Mouse (Mus musculus): Measurements from ENCODE around the gene Stxbp4. TPM values are rescaled to one million over a fixed set of nuclear protein-coding genes. Genes with fewer than 3 reads are reported as not detected.

The Stxbp4 gene
- polyA plus RNA-seq, 1 experiment from 2014 or later, result 22.1 TPM

GRCm38 (mm10) chr11:90666916-90667315, 29.0 kb upstream of the Stxbp4 start:
- Histone ChIP-seq H3K9ac (no peak overlapping the region), H3K4me3 (no peak overlapping the region), H3K9me3 (no peaks in the 10 kb centered on the region), H3K27me3 (no peaks in the 10 kb centered on the region), H3K4me2 (no peak overlapping the region), H3K36me3 (peaks cover 5% of the 10 kb centered on the region; the same call in 1 of the 2 replicates), H3K4me1 (peaks cover 38% of the 10 kb centered on the region), H3K27ac (no peak overlapping the region)
- whole genome bisulfite sequencing, result 80% methylated on average over 4 of the region's 4 CpGs
- ATAC-seq (ENCODE audit: insufficient number of reproducible peaks, low FRiP score, low TSS enrichment, low read depth), result no peak

DNA sequence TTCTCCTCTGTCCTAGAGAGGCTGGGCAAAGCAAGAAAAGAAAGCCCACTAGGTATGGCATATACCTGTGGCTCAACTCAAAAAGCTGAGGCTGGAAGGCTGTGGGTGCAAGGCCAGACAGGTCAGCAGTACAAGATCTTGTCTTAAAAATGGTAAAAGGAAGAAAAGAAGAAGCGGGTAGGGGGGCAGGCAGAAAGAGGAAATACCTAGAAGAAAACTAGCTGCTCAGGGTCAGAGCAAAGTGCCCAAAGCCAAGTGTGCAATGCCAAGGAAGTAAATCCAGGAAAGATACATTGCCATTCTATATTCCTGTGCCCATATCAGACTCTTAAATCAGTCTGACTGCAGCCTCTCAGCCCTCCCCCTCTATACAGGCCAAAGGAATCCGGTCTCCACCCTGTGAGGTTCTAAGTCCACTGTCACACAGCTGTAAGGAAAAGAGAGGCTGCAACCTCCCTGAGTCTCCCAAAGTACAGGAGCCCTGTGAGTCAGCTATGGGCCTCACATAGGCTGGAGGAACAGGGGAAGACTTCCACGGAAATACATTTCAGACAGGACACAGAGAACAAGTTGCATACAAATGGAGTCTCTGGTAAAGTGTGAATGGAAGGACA, 28.4 kb upstream of the Stxbp4 start:
- H3K4me2 ChIP-seq, result no peak overlapping the region
- peaks cover 5% of the 10 kb centered on the region; the same call in 1 of the 2 replicates for H3K36me3 ChIP-seq
- H3K27me3 ChIP-seq, result no peaks in the 10 kb centered on the region
- ATAC-seq (ENCODE audit: insufficient number of reproducible peaks, low FRiP score, low TSS enrichment, low read depth), result no peak
- H3K27ac ChIP-seq, result peak overlapping the region; percentile 84
- no peak overlapping the region for H3K9ac ChIP-seq
- H3K4me1 ChIP-seq, result peaks cover 38% of the 10 kb centered on the region
- no peaks in the 10 kb centered on the region for H3K9me3 ChIP-seq
- no peak overlapping the region for H3K4me3 ChIP-seq
- WGBS, result 49% methylated on average over 3 of the region's 3 CpGs

GRCm38 (mm10) chr11:90665161-90665560, 27.3 kb upstream of the Stxbp4 start:
- H3K27me3 ChIP-seq, result no peaks in the 10 kb centered on the region
- H3K27ac ChIP-seq, result peak overlapping the region; percentile 84
- no peak overlapping the region for H3K9ac ChIP-seq
- 3% methylated on average over 6 of the region's 6 CpGs for WGBS
- peak overlapping the region; percentile 17; the same call in 1 of the 2 replicates for H3K4me2 ChIP-seq
- H3K36me3 ChIP-seq, result peaks cover 7% of the 10 kb centered on the region
- peak; percentile 87; the same call in 1 of the 2 replicates for ATAC-seq (ENCODE audit: insufficient number of reproducible peaks, low FRiP score, low TSS enrichment, low read depth)
- no peak overlapping the region for H3K4me3 ChIP-seq
- H3K4me1 ChIP-seq, result peaks cover 38% of the 10 kb centered on the region
- H3K9me3 ChIP-seq, result no peaks in the 10 kb centered on the region

DNA sequence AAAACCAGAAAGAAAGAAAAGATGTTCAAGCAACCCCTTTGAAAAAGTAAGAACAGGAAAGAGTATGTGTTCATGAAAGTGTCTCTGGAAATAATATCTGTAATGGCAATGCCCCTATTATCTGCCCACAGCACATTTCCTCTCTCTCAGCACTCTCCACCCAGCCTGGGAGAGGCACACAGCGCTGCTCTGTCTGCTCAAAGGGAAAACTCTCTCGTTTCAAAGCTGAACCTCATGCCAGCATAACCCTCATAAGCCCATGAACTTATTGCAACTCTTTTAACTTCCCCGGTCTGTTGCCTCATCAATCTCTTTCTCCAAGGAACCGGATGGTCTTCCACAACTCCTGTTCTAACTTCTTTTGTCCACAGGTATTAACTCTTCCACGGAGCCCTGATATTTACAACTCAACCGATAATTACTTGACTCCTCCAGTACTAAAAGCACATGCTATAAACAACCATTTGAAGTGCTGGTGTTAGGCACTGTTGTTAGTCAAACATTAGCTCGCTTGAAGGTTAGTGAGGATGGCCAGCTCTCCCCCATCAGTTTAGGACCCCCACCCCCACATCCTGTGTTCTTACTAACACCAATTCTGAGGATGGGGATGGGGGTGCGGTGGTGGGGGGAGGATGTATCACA, 26.6 kb upstream of the Stxbp4 start:
- Histone ChIP-seq H3K27ac (peak overlapping the region; percentile 84), H3K9ac (no peak overlapping the region), H3K4me2 (peak overlapping the region; percentile 3; the same call in 1 of the 2 replicates), H3K4me1 (peaks cover 38% of the 10 kb centered on the region), H3K4me3 (no peak overlapping the region), H3K36me3 (peaks cover 3% of the 10 kb centered on the region; the same call in 1 of the 2 replicates), H3K27me3 (no peaks in the 10 kb centered on the region), H3K9me3 (no peaks in the 10 kb centered on the region)
- ATAC-seq (ENCODE audit: insufficient number of reproducible peaks, low FRiP score, low TSS enrichment, low read depth), result no peak
- WGBS, result 3% methylated on average over 8 of the region's 8 CpGs

DNA sequence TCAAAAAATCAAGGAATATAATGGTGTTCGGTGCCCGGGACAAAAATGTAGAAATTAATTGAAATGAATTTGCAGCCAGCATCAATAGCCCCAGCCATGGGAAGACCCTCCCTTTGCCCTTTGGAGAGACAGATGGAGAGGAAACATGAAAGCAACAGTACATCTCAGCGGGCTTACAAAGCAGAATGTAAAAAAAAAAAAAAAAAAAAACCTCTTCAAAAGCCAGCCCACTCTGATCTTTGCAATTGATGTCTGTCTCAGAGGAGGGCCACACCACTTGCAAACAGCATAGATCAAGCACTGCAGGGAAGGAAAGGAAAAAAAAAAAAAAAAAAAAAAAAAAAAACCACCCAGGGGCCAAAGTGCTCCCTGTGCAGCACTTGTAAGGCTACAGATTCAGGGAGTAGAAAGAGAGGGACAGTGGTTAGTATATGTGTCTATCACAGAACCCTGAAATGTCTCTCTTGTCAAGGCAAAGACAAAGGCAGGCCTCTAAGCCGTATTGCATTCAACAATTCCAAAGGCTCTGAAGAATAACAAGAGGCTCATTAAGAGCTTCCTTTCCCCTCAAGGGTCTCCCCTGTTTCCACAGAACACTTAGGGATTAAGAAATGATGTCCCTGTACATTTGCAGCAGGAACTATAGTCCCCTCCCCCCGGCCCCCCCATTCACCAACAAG, 25.9 kb upstream of the Stxbp4 start:
- 36% methylated on average over 5 of the region's 5 CpGs for WGBS
- no peak for ATAC-seq (ENCODE audit: insufficient number of reproducible peaks, low FRiP score, low TSS enrichment, low read depth)
- no peaks in the 10 kb centered on the region for H3K27me3 ChIP-seq
- H3K9me3 ChIP-seq, result no peaks in the 10 kb centered on the region
- no peak overlapping the region for H3K4me3 ChIP-seq
- peaks cover 3% of the 10 kb centered on the region; the same call in 1 of the 2 replicates for H3K36me3 ChIP-seq
- no peak overlapping the region for H3K9ac ChIP-seq
- H3K4me1 ChIP-seq, result peaks cover 38% of the 10 kb centered on the region
- H3K27ac ChIP-seq, result peak overlapping the region; percentile 84; the same call in 1 of the 2 replicates
- H3K4me2 ChIP-seq, result no peak overlapping the region

DNA sequence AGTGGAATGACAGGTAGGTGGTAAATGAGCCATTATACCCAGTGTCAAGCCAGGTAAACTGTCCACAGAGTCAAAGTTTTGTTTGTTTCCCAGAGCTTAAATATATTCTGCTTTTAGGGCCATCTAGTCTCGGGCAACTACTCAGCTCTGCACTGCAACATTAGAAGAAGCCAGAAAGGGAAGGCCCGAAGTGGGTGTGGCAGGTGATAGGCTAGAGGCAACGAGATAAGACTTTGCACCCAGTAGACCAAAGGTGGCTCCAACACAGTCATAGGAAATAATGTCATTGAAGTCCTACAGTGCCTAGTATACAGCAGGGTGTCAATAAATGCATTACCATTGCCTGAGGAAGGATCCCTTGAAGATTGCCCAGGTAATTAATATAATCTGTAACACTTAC, 25.2 kb upstream of the Stxbp4 start:
- no peak overlapping the region for H3K27ac ChIP-seq
- WGBS, result 56% methylated on average over 3 of the region's 3 CpGs

DNA sequence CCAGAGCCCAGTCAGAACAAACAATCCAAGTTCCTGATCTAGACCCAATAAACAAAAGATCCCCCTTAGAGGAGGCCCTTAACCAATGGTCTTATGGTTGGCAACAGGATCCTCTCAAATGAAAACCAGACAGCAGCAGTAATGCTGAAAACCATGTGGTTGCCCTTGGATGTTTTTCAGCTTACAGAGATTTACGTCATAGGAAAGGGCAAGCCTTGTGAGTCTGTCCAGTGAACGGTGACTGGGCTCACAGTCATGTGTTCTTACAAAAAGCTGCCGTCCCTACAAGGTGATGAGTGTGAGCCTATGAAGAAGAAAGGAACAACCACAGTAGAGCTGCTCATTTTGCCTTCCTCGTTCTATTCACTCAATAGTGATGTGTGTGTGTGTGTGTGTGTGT, 22.8 kb upstream of the Stxbp4 start:
- ATAC-seq (ENCODE audit: insufficient number of reproducible peaks, low FRiP score, low TSS enrichment, low read depth), result no peak
- Histone ChIP-seq H3K9ac (no peak overlapping the region), H3K36me3 (peaks cover 11% of the 10 kb centered on the region), H3K9me3 (no peaks in the 10 kb centered on the region), H3K27me3 (no peaks in the 10 kb centered on the region), H3K4me3 (no peak overlapping the region), H3K4me1 (peaks cover 30% of the 10 kb centered on the region), H3K4me2 (no peak overlapping the region), H3K27ac (no peak overlapping the region)
- WGBS, result 41% methylated on average over 4 of the region's 4 CpGs

More for the DNA sequence above, 25.2 kb upstream of the Stxbp4 start:
- no peak for ATAC-seq (ENCODE audit: insufficient number of reproducible peaks, low FRiP score, low TSS enrichment, low read depth)
- Histone ChIP-seq H3K4me1 (peaks cover 38% of the 10 kb centered on the region), H3K36me3 (peaks cover 3% of the 10 kb centered on the region; the same call in 1 of the 2 replicates), H3K4me2 (no peak overlapping the region), H3K9me3 (no peaks in the 10 kb centered on the region), H3K9ac (no peak overlapping the region), H3K4me3 (no peak overlapping the region), H3K27me3 (no peaks in the 10 kb centered on the region)

- ATAC-seq (ENCODE audit: insufficient number of reproducible peaks, low FRiP score, low TSS enrichment, low read depth), result no peak
- 93% methylated on average over 12 of the region's 12 CpGs for WGBS
Measured at GRCm38 (mm10) chr11:90657527-90657926, 19.6 kb upstream of the Stxbp4 start.

DNA sequence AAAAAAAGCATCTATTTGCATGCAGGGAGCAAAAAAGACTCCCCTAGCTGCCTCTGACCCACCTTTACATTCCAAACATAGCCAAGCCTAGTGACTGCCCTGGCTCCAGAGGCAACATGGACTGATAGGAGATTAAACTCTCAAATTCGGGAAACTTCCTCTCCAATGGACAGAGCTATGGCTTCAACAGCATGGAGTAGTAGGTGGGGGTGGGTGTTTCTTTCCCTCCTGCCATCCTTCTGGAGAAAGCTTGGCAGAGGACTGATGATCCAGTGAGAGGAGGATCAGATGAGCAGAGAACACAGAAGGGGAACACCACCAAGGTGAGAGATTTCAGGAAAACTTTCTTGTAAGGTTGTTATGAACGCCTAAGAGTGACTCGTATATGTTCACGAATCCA, 14.7 kb upstream of the Stxbp4 start:
- Histone ChIP-seq H3K36me3 (peaks cover 26% of the 10 kb centered on the region), H3K9me3 (no peaks in the 10 kb centered on the region), H3K9ac (no peak overlapping the region), H3K4me1 (peaks cover 12% of the 10 kb centered on the region; the same call in 1 of the 2 replicates), H3K27ac (no peak overlapping the region), H3K4me3 (no peak overlapping the region), H3K4me2 (no peak overlapping the region), H3K27me3 (no peaks in the 10 kb centered on the region)
- ATAC-seq (ENCODE audit: insufficient number of reproducible peaks, low FRiP score, low TSS enrichment, low read depth), result no peak
- WGBS, result 93% methylated on average over 4 of the region's 4 CpGs

More at GRCm38 (mm10) chr11:90657527-90657926, 19.6 kb upstream of the Stxbp4 start:
- Histone ChIP-seq H3K4me2 (no peak overlapping the region), H3K4me1 (0 out of 2 replicates have a peak, but pooled peaks cover 6% of the 10 kb centered on the region), H3K27me3 (no peaks in the 10 kb centered on the region), H3K27ac (no peak overlapping the region), H3K4me3 (no peak overlapping the region), H3K9ac (no peak overlapping the region), H3K9me3 (no peaks in the 10 kb centered on the region), H3K36me3 (peaks cover 17% of the 10 kb centered on the region)

GRCm38 (mm10) chr11:90650231-90650885, 12.5 kb upstream of the Stxbp4 start:
- 71% methylated on average over 9 of the region's 9 CpGs for WGBS
- peaks cover 12% of the 10 kb centered on the region; the same call in 1 of the 2 replicates for H3K4me1 ChIP-seq
- H3K4me2 ChIP-seq, result no peak overlapping the region
- no peaks in the 10 kb centered on the region for H3K27me3 ChIP-seq
- no peaks in the 10 kb centered on the region for H3K9me3 ChIP-seq
- H3K4me3 ChIP-seq, result no peak overlapping the region
- H3K9ac ChIP-seq, result no peak overlapping the region
- ATAC-seq (ENCODE audit: insufficient number of reproducible peaks, low FRiP score, low TSS enrichment, low read depth), result no peak
- H3K27ac ChIP-seq, result no peak overlapping the region
- peaks cover 30% of the 10 kb centered on the region for H3K36me3 ChIP-seq

DNA sequence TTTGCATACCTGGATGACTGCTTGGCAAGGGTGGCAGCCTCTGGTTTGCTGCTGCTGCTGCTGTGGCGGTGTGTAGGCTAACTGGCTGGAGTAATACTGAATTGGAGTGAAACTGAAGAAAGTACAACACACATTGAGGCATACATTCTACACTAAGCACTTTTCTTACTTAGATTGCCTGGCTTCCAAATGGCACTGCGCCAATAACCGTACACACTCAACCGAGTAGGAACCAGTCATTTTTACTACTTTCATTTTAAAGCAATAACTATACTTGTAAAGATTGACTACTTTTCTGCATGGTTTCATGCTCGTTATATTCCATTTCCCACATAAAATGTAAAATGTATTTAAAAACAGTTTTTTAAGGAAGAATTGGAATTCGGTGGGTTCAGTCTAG, 11.9 kb upstream of the Stxbp4 start:
- Histone ChIP-seq H3K36me3 (peaks cover 33% of the 10 kb centered on the region), H3K27ac (peak overlapping the region; percentile 54; the same call in 1 of the 2 replicates), H3K27me3 (no peaks in the 10 kb centered on the region), H3K4me2 (no peak overlapping the region), H3K4me3 (no peak overlapping the region), H3K9ac (no peak overlapping the region), H3K4me1 (peaks cover 12% of the 10 kb centered on the region; the same call in 1 of the 2 replicates), H3K9me3 (no peaks in the 10 kb centered on the region)
- WGBS, result 46% methylated on average over 6 of the region's 6 CpGs
- no peak for ATAC-seq (ENCODE audit: insufficient number of reproducible peaks, low FRiP score, low TSS enrichment, low read depth)

Measured in limb, embryonic 15.5 days (tissue).